Mouse (Mus musculus) kidney, adult 2 months (tissue): ENCODE results near the gene Angptl8.

ENCODE experiments used
- CTCF ChIP-seq: fragments of 200-500 bp; conservative IDR thresholded peaks from 2 replicates; pipeline ENCODE4 v1.5.1; 2011; ENCODE audit warnings: low read depth, mild to moderate bottlenecking, control low read depth, low read length, moderate library complexity, mixed read lengths; ENCODE audit not compliant: insufficient read depth, insufficient read length
- POLR2A ChIP-seq: fragments of 200-500 bp; IDR thresholded peaks from one replicate; pipeline ENCODE4 v1.6.1; 2011; ENCODE audit warnings: low read depth, low read length, control low read depth

GRCm38 (mm10) chr9:21847425-21847824, 12.1 kb downstream of the Angptl8 start:
- TF ChIP-seq CTCF (no peak), POLR2A (no peak)
